8 mouse cellular contexts compared by ENCODE assay signal in the genomic region with DNA sequence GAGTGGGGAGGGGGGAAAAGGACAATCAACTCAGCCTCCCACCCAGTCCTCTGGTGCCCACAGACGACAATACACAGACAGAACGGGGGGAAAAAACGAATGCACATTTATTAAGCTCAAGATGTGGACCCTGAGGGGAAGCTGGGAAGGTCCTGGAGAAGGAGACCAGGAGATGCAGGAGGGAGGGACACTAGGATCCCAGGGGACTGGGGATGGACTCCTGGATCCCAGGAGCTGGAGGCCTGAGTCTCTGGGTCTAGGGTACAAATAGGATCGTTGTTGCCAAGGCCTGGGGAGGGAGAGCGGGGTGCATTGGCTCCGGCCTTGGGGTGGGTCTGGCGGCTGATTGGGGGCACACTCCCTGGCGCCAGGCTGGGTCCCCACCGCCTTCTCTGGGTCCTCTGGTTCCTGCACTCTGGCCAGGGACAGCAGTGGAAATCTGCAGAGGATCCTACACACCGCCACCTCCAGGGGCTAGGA. TPM values are rescaled to one million over a fixed set of nuclear protein-coding genes. Genes with fewer than 3 reads are reported as not detected.
DNase-seq lines count a peak whose midpoint lies in the region; ATAC-seq and TF ChIP-seq lines count a peak whose summit lies in the region.

A gene (minus strand): TSS at position 51 of the 480 bp plus-strand sequence.

- peak within 1 kb of the TSS; percentile 38 for H3K4me2 ChIP-seq in forebrain, postnatal 0 days (ENCODE audit: low read depth)
- peak within 1 kb of the TSS; percentile 64 for H3K4me2 ChIP-seq in intestine, embryonic 15.5 days (replicated peaks)

- no peak for TF ChIP-seq CTCF in MEL (IDR thresholded peaks at IDR 0.05 in 2 of 3, conservative IDR thresholded peaks at IDR 0.05 in 1 of 3; ENCODE audit: control insufficient read depth in 1 of 3, insufficient read depth in 1 of 3, low read depth in 2 of 3, low read length in 3 of 3, poor library complexity in 1 of 3, severe bottlenecking in 1 of 3)
- TF ChIP-seq CTCF in forebrain, postnatal 0 days (IDR thresholded peaks at IDR 0.05; ENCODE audit: low read depth) = no peak

- H3K9me3 ChIP-seq in MEL (replicated peaks; ENCODE audit: insufficient read depth, low read length) = no peaks in the 10 kb centered on the region
- H3K9me3 ChIP-seq in forebrain, postnatal 0 days (ENCODE audit: low read length) = no peaks in the 10 kb centered on the region
- no peaks in the 10 kb centered on the region for H3K9me3 ChIP-seq in intestine, embryonic 15.5 days

- intact Hi-C loops in gastrocnemius, postnatal 14 days (cut with DNase I; ENCODE audit: low total_unique reads) = no loop called here

- TF ChIP-seq RAD21 in MEL (IDR thresholded peaks at IDR 0.05; ENCODE audit: low read depth, low read length) = no peak

- no peak for DNase-seq in gastrocnemius, postnatal 14 days
- no peak for DNase-seq in gastrocnemius, adult 18-20 months (ENCODE audit: low spot score)
- DNase-seq in MEL (ENCODE audit: low read depth, low spot score) = no peak
- DNase-seq in forebrain, postnatal 0 days = no peak
- DNase-seq in retina, embryonic 14.5 days (ENCODE audit: low spot score) = no peak
- no peak for DNase-seq in frontal cortex, postnatal 14 days (ENCODE audit: low spot score in 2 of 2)

- peak within 1 kb of the TSS; percentile 32 to 35; a peak in 3 of 4 replicates for H3K4me3 ChIP-seq in MEL (ENCODE audit: control insufficient read depth in 1 of 2, insufficient read depth in 1 of 2, low read depth in 2 of 2, low read length in 2 of 2)
- H3K4me3 ChIP-seq in forebrain, postnatal 0 days (ENCODE audit: low read depth, low read length) = peak within 1 kb of the TSS; percentile 9; the same call in 1 of the 2 replicates
- H3K4me3 ChIP-seq in intestine, embryonic 15.5 days (replicated peaks) = peak within 1 kb of the TSS; percentile 29

- TF ChIP-seq POLR2A in MEL (IDR thresholded peaks at IDR 0.05; ENCODE audit: control insufficient read depth in 1 of 2, insufficient read depth in 1 of 2, low read depth in 1 of 2, low read length in 2 of 2, poor library complexity in 1 of 2) = no peak; a peak in 1 of 4 replicates

- H3K27me3 ChIP-seq in MEL (ENCODE audit: control insufficient read depth in 1 of 2, insufficient read depth in 2 of 2, low read length in 2 of 2) = no peaks in the 10 kb centered on the region
- peaks cover 13% of the 10 kb centered on the region; the same call in 1 of the 2 replicates for H3K27me3 ChIP-seq in forebrain, postnatal 0 days (ENCODE audit: insufficient read depth, low read length)
- H3K27me3 ChIP-seq in intestine, embryonic 15.5 days (replicated peaks) = peaks cover 24% of the 10 kb centered on the region

- peak within 1 kb of the TSS; percentile 28 for H3K9ac ChIP-seq in MEL (ENCODE audit: control insufficient read depth, low read depth, low read length, poor library complexity, severe bottlenecking)
- H3K9ac ChIP-seq in forebrain, postnatal 0 days = peak within 1 kb of the TSS; percentile 6; the same call in 1 of the 2 replicates
- peak within 1 kb of the TSS; percentile 28 for H3K9ac ChIP-seq in intestine, embryonic 15.5 days

- H3K27ac ChIP-seq in MEL (ENCODE audit: control insufficient read depth, low read depth, low read length) = no peak within 1 kb of the TSS
- H3K27ac ChIP-seq in forebrain, postnatal 0 days (ENCODE audit: low read depth, low read length) = no peak within 1 kb of the TSS
- H3K27ac ChIP-seq in intestine, embryonic 15.5 days = no peak within 1 kb of the TSS

- ATAC-seq in forebrain, postnatal 0 days = no peak
- no peak for ATAC-seq in intestine, embryonic 15.5 days
- ATAC-seq in megakaryocyte-erythroid progenitor cell, adult 5-6 weeks (replicated peaks; ENCODE audit: low FRiP score, low TSS enrichment, poor library complexity, severe bottlenecking) = no peak

- no peaks in the 10 kb centered on the region for H3K79me2 ChIP-seq in MEL (ENCODE audit: control insufficient read depth, insufficient read depth, low read length, poor library complexity)

- WGBS in forebrain, postnatal 0 days = 40% methylated on average over 10 of the region's 10 CpGs
- WGBS in intestine, embryonic 15.5 days = 50% methylated on average over 10 of the region's 10 CpGs

- peaks cover 2 to 23% of the 10 kb centered on the region in 2 experiments for H3K4me1 ChIP-seq in MEL (ENCODE audit: control insufficient read depth in 1 of 2, insufficient read depth in 2 of 2, low read length in 2 of 2)
- H3K4me1 ChIP-seq in forebrain, postnatal 0 days (ENCODE audit: insufficient read depth) = no peaks in the 10 kb centered on the region
- peaks cover 13% of the 10 kb centered on the region for H3K4me1 ChIP-seq in intestine, embryonic 15.5 days (replicated peaks)

- TF ChIP-seq EP300 in MEL (IDR thresholded peaks at IDR 0.05; ENCODE audit: low read depth in 1 of 2, low read length in 2 of 2) = no peak

- H3K36me3 ChIP-seq in MEL (ENCODE audit: control insufficient read depth in 1 of 2, insufficient read depth in 2 of 2, low read length in 2 of 2) = peaks cover 0 to 10% of the 10 kb centered on the region in 2 experiments; a peak in 2 of 4 replicates
- no peaks in the 10 kb centered on the region for H3K36me3 ChIP-seq in forebrain, postnatal 0 days (ENCODE audit: insufficient read depth)
- no peaks in the 10 kb centered on the region for H3K36me3 ChIP-seq in intestine, embryonic 15.5 days

TF ChIP-seq in MEL, 35 proteins besides CTCF, POLR2A, EP300 and RAD21:
- no peak for TF ChIP-seq MAFK (IDR thresholded peaks at IDR 0.05; ENCODE audit: borderline replicate concordance, low read depth, low read length)
- TF ChIP-seq POLR2AphosphoS5 (IDR thresholded peaks at IDR 0.05; ENCODE audit: borderline replicate concordance, low read depth, low read length) = no peak
- TF ChIP-seq MAX (IDR thresholded peaks at IDR 0.05; ENCODE audit: low read length) = no peak
- no peak for TF ChIP-seq USF1 (IDR thresholded peaks at IDR 0.05; ENCODE audit: low read depth, low read length)
- no peak for TF ChIP-seq BHLHE40 (IDR thresholded peaks at IDR 0.05; ENCODE audit: borderline replicate concordance, low read depth, low read length)
- no peak for TF ChIP-seq KAT2A (conservative IDR thresholded peaks at IDR 0.05; ENCODE audit: low read depth, low read length)
- TF ChIP-seq MXI1 (IDR thresholded peaks at IDR 0.05; ENCODE audit: low read depth, low read length) = no peak
- no peak for TF ChIP-seq ZMIZ1 (IDR thresholded peaks at IDR 0.05; ENCODE audit: low read depth, low read length)
- no peak for TF ChIP-seq ELF1 (IDR thresholded peaks at IDR 0.05; ENCODE audit: low read depth, low read length)
- no peak for TF ChIP-seq ZC3H11A (IDR thresholded peaks at IDR 0.05; ENCODE audit: low read depth, low read length)
- TF ChIP-seq USF2 (IDR thresholded peaks at IDR 0.05; ENCODE audit: borderline replicate concordance in 1 of 2, insufficient read depth in 1 of 2, low read depth in 1 of 2, low read length in 2 of 2) = no peak
- no peak for TF ChIP-seq ZNF384 (IDR thresholded peaks at IDR 0.05; ENCODE audit: low read depth, low read length)
- TF ChIP-seq NELFE (IDR thresholded peaks at IDR 0.05; ENCODE audit: low read depth, low read length) = no peak
- no peak for TF ChIP-seq UBTF (IDR thresholded peaks at IDR 0.05; ENCODE audit: borderline replicate concordance, insufficient read depth, low read depth, low read length)
- no peak for TF ChIP-seq MAZ (IDR thresholded peaks at IDR 0.05; ENCODE audit: low read depth, low read length)
- TF ChIP-seq POLR2AphosphoS2 (IDR thresholded peaks at IDR 0.05; ENCODE audit: low read length) = no peak

RNA-seq across cellular contexts. Expression of the gene that starts here (rescaled TPM):
- 10 to 100 TPM; 12.6 to 14.3 TPM for total RNA-seq in gastrocnemius, postnatal 14 days (2021)
- total RNA-seq in gastrocnemius, adult 18-20 months (2021) = 10 to 100 TPM in 1 of 2 experiments, 1 to 10 TPM in 1; 7.6 to 13.4 TPM
- 38.6 and 39.4 TPM in 2 replicates for total RNA-seq in MEL (2012; rRNA removed)
- polyA plus RNA-seq in MEL (2012; ENCODE audit: insufficient read depth in 1 of 2, insufficient read length in 2 of 2, low read depth in 1 of 2, low replicate concordance in 2 of 2, missing spikeins in 1 of 2) = 10 to 100 TPM in 1 of 2 experiments, not detected in 1; 57.5 TPM
- 10.9 and 19.9 TPM in 2 replicates for total RNA-seq in forebrain, postnatal 0 days (2014; rRNA removed)
- 25.1 and 30.4 TPM in 2 replicates for polyA plus RNA-seq in forebrain, postnatal 0 days (2015; fragmentation: Nextera tagmentation; extraction: Ambion mirVana)
- polyA plus RNA-seq in intestine, embryonic 15.5 days (2015; fragmentation: Nextera tagmentation; extraction: Ambion mirVana) = 21.7 and 29.8 TPM in 2 replicates
- 27.6 and 29.5 TPM in 2 replicates for total RNA-seq in megakaryocyte-erythroid progenitor cell, adult 5-6 weeks (2014; fragmentation: Nextera tagmentation)
- total RNA-seq in megakaryocyte-erythroid progenitor cell, adult 5-6 weeks (2017) = 41.7 and 47.6 TPM in 2 replicates
